Mouse (Mus musculus): ENCODE data around the gene Ccp110.

Ccp110 gene

DNA sequence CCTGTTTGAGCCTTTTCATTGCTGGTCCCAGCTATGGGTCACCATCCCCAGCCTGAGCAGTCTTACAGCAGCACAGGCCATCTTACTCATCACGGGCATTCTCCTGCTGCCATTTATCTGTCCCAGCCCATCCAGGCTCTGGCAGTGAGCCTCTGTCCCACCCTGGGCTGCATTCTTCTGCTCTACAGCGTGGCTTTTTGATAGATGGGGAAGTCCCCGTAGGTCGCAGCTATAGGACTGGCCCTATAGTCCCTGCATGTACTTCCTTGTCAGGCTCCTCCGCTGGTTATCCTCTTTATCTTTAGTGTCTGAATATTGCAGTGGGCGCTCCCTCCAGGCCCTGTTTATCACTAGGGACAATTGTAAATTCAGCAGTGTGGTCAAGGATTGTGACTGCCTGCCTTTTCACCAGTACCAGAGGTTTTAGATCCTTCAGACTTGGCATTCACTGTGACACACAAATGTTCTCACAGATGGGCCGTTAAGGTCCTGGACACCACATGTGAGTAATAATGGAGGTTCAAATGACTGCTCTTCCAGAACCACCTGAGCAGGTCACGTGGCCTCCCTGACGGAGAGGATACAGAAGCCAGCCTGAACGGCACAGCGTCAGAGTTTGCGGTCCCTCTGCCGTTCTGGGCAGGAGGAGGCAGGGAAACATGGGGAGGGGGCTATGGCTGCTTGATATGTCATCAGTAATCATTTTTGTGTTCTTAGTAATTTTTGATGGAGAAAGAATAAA is 16.7 kb downstream of the Ccp110 start:
- DNase-seq, result no peak

GRCm38 (mm10) chr7:118731781-118732180 is 19.4 kb downstream of the Ccp110 start:
- no peak for DNase-seq

GRCm38 (mm10) chr7:118733225-118733624 is 20.9 kb downstream of the Ccp110 start:
- no peak for DNase-seq

DNA sequence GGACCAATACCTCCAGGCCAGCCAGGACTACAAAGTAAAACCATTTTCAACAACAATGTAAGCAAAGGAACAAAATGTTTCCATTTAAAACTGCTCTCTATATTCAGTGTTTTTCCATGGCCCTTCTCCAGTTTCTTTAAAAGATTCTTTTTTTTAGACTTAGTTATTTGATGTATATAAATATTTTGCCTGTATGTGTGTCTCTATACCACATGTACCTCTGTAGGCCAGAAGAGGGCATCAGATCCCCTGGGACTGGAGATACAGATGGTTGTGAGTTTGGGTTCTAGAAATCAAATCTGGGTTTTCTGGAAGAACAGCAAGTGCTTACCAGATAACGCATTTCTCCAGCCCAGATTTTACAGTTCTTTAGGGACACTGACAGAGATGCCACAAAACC is 26.4 kb downstream of the Ccp110 start:
- no peak for DNase-seq

DNA sequence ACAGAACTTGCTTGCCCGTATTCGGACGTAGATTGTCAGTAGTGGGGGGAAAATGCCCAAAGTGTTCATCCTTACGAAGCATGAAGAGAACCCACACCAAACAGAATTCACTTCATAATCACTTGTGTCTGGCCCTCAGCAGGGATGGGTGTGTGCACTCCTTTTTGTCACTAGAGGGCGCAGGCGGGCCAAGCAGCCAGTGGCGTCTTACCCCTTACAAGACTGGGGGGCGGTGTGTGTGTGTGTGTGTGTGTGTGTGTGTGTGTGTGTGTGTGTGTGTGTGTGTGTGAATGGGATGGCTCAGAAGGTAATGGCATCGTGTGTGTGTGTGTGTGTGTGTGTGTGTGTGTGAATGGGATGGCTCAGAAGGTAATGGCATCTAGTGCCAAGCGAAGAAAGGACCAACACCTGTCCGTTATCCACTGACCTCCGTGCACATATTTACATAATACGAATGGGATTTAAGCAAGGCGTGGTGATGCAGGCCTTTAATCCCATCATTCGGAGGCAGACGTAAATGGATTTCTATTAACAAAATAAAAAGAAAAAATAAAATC is 27.7 kb downstream of the Ccp110 start, which contains the start of gene Vps35l:
Gene Vps35l, plus strand, starts transcription at position 252 of the 557 bp plus-strand sequence.
- DNase-seq, result peak; percentile 92 to 94

DNA sequence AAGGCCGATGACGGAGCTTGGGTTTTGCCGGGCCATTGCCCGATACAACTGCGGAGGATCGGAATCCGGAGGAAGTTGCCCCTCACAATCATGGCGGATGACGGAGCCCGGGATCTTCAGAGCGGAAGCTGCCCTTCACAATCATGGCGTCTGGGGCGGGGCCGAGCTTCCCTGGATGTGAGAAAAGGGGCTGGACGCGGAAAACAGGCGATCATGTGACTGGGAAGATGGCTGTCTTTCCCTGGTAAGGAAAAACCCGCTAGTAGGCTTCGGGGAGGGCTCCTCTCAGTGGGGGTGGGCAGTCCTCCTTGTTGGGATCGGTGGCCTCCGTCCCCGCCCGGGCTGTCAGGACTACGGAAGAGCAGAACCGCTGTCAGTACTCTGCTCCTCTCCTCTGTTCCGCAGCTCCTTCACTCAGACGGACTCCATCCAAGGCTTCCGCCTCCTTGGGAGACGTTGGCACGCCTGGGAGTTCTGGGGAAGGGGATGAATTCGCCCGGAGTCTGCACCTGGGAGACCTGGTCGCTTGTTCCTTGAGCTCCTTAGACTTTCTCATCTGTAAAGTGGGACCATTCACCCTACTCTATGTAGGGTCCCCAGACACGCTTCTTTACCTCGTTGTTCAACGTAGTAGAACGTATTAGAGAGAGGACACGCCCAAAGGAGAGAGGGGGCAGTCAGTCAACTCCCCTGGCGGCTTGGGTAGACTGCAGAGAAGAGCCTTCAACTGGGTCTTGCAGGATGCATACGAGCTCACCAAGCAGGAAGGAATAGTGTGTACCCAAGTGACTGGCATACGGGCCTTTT is 28.4 kb downstream of the Ccp110 start:
- peak; percentile 97 to 99 for DNase-seq

- DNase-seq, result no peak
Observed at GRCm38 (mm10) chr7:118742278-118742677, 29.9 kb downstream of the Ccp110 start.

GRCm38 (mm10) chr7:118744766-118745165 is 32.4 kb downstream of the Ccp110 start:
- DNase-seq, result no peak

DNA sequence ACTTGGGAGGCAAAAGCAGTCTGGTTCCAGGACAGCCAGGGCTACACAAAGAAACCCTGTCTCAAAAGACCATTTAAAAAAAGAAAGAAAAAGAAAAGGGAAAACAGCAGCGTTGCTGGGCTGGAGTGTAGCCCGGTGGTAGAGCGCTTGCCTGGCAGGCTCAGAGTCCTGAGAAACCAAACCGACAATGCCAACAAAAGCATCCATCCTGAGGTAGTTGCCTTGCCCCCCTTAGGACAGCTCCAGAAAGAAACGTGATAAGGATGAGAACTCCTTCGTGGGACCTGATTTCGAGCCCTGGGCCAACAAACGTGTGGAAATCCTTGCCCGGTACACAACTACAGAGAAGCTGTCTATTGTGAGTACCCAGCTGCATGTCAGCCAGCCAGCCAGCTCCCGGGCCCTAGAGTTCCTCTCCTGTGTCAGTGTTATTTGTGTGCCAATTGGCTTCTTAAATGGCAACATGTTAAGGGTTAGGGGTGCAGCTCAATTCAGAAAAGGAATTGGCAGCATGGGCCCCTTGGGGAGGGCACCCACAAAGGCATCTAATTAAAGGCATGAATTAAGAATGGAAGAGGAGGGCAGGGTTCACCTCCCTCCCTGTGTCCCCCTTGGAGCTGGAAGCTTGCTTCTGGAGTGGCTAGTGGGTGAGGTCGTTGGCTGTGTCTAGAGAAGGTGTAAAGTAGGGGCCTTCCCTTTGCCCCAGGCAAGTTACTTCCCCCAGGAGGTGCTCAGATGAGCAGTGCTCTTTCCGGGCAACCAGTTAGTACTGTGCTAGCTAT is 35.7 kb downstream of the Ccp110 start:
- DNase-seq, result no peak

DNA sequence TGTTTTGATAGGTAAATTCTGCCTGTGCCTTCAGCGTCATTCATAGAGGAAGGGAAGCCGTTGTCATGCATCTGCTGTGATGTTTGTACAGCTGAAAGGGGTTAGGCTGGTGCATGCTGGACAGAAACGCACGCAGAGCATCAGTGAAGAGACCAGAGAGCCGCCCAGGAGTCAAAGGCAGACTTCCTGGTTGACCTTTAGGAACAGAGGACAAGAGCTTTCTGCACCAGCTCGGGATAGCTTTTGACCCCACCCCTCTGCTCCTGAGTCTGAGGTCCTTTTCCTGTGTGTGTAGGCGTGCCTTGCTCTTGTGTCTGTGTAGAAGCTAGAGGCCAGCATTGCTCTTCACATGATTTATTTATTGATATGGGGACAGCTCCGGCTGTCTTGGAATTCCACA is 37.4 kb downstream of the Ccp110 start:
- no peak for DNase-seq

DNA sequence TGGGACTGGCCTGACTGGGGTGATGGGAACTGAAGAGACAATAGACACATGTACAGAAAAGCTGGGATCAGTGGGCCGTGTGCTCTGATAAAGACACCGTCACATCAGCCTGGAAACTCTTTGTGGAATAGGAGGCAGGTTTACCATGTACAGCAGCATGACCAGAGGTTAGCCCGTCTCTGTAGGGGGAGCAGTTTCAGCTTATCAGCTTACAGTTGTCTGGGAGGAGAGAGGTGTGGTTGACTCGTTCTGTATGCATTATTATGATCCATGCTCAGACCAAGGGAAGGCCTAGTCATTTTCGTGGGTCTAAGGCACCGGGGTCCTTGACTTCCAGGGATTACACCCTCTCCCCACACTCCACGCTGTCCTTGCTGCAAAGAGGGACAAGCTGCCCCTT is 39.3 kb downstream of the Ccp110 start:
- no peak for DNase-seq

- DNase-seq, result no peak
Observed at GRCm38 (mm10) chr7:118755756-118756155, 43.4 kb downstream of the Ccp110 start.

DNA sequence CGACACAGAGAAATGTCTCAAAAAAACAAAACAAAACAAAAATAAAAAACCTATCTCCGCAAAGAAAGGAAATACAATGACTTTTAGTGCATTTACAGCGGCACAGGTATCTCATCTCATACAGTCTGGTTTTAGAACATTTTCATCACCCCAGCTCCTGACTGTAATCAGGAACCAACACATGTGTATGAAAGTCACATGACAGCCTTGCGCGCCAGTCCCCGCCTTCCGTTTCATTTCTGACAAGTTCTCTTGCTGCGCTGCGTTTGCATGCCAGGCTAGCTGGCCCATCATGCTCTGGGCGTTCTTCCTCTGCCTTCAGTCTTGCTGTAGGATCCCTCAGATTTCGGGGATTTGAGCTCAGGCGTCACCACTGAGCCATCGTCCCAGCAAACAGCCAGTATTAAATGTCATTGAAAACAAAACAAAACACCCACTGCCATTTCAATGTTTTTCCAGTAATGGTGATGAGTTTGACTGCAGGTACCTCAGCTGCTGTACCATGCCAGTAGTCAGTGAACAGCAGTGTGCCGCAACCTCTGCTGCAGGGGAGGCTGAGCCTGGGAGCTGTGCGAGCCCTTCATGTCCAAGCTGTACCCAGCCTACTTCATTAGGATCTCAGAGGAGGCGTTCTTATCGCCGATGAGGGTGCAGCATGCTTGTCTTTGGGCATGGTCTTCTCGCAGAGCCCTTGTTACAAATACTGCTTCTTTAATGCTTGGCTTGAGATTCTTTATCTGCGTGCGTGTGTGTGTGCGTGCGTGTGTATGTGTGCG is 44.3 kb downstream of the Ccp110 start:
- no peak for DNase-seq

GRCm38 (mm10) chr7:118758369-118758768 is 46.0 kb downstream of the Ccp110 start:
- no peak for DNase-seq

- no peak for DNase-seq
Observed at GRCm38 (mm10) chr7:118759372-118759771, 47.0 kb downstream of the Ccp110 start.

DNA sequence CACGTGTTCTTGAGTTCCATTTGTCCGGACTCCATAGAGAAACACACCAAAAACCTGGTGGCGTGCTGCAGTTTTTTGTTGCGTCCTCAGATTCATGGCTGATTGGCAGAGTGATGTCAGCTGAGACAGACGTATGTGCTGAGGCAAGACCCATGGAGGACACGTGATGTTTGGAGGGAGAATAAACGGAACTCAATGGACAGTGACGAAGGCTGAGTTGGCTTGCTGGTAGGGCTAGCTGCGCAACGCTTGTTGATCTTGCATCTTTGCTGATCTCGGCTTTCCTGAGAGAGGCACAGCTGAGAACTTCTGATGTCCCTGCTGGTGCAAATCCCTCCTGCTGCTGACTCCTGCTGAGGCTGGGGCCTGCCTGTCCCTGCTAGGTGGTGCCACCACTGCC is 51.6 kb downstream of the Ccp110 start:
- no peak for DNase-seq

DNA sequence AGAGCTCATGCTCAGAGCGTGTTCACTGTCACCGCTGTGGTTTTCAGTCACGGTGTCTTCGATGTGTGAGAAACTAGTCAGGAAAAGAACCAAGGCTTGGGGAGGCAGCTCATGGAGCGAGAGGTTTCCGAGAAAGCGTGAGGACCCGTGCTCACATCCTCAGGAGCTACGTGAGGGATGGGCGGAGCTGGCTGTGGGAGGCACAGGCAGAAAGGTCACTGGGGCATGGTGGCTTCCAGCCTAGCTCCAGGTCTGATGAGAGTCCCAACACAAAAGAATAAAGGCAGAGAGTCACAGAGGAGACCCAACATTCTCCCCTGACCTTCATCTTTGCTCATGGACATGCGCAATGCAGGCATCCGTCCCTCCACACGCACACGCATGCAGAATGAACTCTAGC is 52.4 kb downstream of the Ccp110 start:
- DNase-seq, result no peak

- peak; percentile 33 to 50 for DNase-seq
Observed at GRCm38 (mm10) chr7:118765604-118766003, 53.3 kb downstream of the Ccp110 start.

- peak; percentile 92 to 94 for DNase-seq
Observed at GRCm38 (mm10) chr7:118766119-118766833, 53.9 kb downstream of the Ccp110 start.

DNA sequence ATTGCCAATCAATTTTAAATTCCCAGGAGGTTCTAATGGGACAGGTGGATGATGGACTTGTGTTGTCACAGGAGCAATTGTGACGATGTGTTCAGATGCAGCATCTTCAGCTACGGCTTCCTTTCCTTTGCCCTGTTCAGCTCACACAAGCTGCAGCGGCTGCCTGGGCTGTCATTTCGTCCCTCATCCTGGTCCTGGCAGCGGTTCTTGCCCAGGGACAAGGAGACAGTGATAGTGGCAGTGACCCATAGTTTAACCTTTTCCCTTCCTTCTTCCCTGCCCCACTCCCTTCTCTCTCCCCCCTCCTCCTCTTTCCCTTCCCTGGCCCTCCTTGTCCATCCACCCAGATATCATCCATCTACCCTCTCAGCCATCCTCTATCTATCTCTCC is 54.5 kb downstream of the Ccp110 start:
- DNase-seq, result peak; percentile 46 to 49

GRCm38 (mm10) chr7:118769208-118769607 is 56.9 kb downstream of the Ccp110 start:
- no peak for DNase-seq
